Mouse (Mus musculus): ENCODE results near the gene Iqck. TPM values are rescaled to one million over a fixed set of nuclear protein-coding genes. Genes with fewer than 3 reads are reported as not detected.

Iqck gene
- polyA plus RNA-seq, 1 experiment, result 0.84 TPM

- Histone ChIP-seq H3K79me2 (ENCODE audit: control insufficient read depth, insufficient read depth) (no peaks in the 10 kb centered on the region), H3ac (ENCODE audit: control insufficient read depth, insufficient read length) (no peak overlapping the region), H3K4me2 (ENCODE audit: low read depth) (no peak overlapping the region), H3K4me3 (no peak overlapping the region), H3K27me3 (ENCODE audit: control insufficient read depth, insufficient read depth, insufficient read length) (no peaks in the 10 kb centered on the region), H3K36me3 (ENCODE audit: control insufficient read depth, insufficient read depth) (peaks cover 7% of the 10 kb centered on the region)
- TF ChIP-seq TCF12 (IDR thresholded peaks at IDR 0.05; ENCODE audit: insufficient read depth, poor library complexity, severe bottlenecking) (no peak), POLR2AphosphoS2 (IDR thresholded peaks at IDR 0.05; ENCODE audit: insufficient read length, low read depth) (no peak), MYOD1 (IDR thresholded peaks at IDR 0.05; ENCODE audit: control insufficient read depth in 1 of 3, insufficient read length in 2 of 3, low read depth in 2 of 3) (no peak), TCF3 (IDR thresholded peaks at IDR 0.05; ENCODE audit: insufficient read length, low read depth) (no peak), SRF (IDR thresholded peaks at IDR 0.05; ENCODE audit: control insufficient read depth, insufficient read length, low read depth) (no peak), MYOG (IDR thresholded peaks at IDR 0.05; ENCODE audit: control insufficient read depth in 1 of 3, insufficient read depth in 1 of 3, insufficient read length in 2 of 3, low read depth in 2 of 3) (no peak), REST (IDR thresholded peaks at IDR 0.05; ENCODE audit: insufficient read depth, insufficient read length) (no peak), POLR2A (IDR thresholded peaks at IDR 0.05; ENCODE audit: insufficient read length, low read depth) (no peak), E2F4 (IDR thresholded peaks at IDR 0.05; ENCODE audit: insufficient read depth) (no peak), MAX (IDR thresholded peaks at IDR 0.05; ENCODE audit: low read depth) (no peak), USF1 (IDR thresholded peaks at IDR 0.05; ENCODE audit: low read depth) (no peak), CEBPB (IDR thresholded peaks at IDR 0.05; ENCODE audit: insufficient read depth, poor library complexity, severe bottlenecking) (no peak)
These were observed 42.0 kb upstream of the Iqck start for GRCm38 (mm10) chr7:118813592-118813991.

DNA sequence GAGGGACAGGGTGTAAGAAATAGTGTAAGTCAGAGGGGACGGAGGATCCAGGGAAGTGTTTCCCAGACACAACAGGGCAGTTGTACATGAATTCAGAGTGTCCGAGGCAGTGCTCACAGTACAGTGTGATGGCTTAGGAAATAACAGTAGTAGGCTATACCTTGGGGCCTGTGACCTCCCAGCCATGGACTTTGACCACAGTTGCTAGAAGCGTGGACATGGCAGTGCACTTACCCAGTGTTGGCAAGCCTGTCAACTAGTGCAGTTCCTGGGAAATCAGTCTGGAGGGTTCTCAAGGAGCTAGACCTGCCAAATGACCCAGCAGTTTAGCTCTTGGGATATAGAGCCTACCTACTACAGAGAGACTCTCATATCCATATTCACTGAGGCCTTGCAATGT lies 39.3 kb upstream of the Iqck start:
- Histone ChIP-seq H3K4me3 (no peak overlapping the region), H3K36me3 (ENCODE audit: control insufficient read depth, insufficient read depth) (peaks cover 7% of the 10 kb centered on the region), H3K4me2 (ENCODE audit: low read depth) (no peak overlapping the region), H3K79me2 (ENCODE audit: control insufficient read depth, insufficient read depth) (no peaks in the 10 kb centered on the region), H3K27me3 (ENCODE audit: control insufficient read depth, insufficient read depth, insufficient read length) (no peaks in the 10 kb centered on the region), H3ac (ENCODE audit: control insufficient read depth, insufficient read length) (no peak overlapping the region)
- TF ChIP-seq POLR2A (IDR thresholded peaks at IDR 0.05; ENCODE audit: insufficient read length, low read depth), result no peak
- no peak for TF ChIP-seq TCF12 (IDR thresholded peaks at IDR 0.05; ENCODE audit: insufficient read depth, poor library complexity, severe bottlenecking)
- no peak for TF ChIP-seq MYOD1 (IDR thresholded peaks at IDR 0.05; ENCODE audit: control insufficient read depth in 1 of 3, insufficient read length in 2 of 3, low read depth in 2 of 3)
- TF ChIP-seq POLR2AphosphoS2 (IDR thresholded peaks at IDR 0.05; ENCODE audit: insufficient read length, low read depth), result no peak

DNA sequence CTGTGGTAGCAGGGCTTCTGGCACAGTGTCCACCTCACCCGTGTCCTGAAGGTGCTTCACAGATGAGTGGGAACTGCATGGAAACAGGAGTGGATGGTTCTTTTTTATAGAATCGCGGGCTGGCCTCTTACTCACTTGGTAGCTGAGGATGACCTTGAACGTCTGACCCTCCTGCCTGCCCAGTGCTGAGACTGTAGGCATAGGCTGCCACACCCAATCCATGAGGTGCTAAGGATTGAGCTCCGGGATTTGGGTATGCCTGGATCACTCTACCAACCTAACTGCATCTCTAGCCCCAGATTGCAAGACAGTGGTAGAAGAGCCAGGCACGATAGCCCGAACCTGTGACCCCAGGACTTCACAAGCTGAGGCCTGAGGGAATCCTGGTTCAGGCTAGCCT lies 37.8 kb upstream of the Iqck start:
- Histone ChIP-seq H3K4me2 (ENCODE audit: low read depth) (no peak overlapping the region), H3ac (ENCODE audit: control insufficient read depth, insufficient read length) (no peak overlapping the region), H3K79me2 (ENCODE audit: control insufficient read depth, insufficient read depth) (no peaks in the 10 kb centered on the region), H3K27me3 (ENCODE audit: control insufficient read depth, insufficient read depth, insufficient read length) (no peaks in the 10 kb centered on the region), H3K4me3 (no peak overlapping the region), H3K36me3 (ENCODE audit: control insufficient read depth, insufficient read depth) (peaks cover 7% of the 10 kb centered on the region)
- TF ChIP-seq CEBPB (IDR thresholded peaks at IDR 0.05; ENCODE audit: insufficient read depth, poor library complexity, severe bottlenecking) (no peak), REST (IDR thresholded peaks at IDR 0.05; ENCODE audit: insufficient read depth, insufficient read length) (no peak), SRF (IDR thresholded peaks at IDR 0.05; ENCODE audit: control insufficient read depth, insufficient read length, low read depth) (no peak), TCF12 (IDR thresholded peaks at IDR 0.05; ENCODE audit: insufficient read depth, poor library complexity, severe bottlenecking) (no peak), E2F4 (IDR thresholded peaks at IDR 0.05; ENCODE audit: insufficient read depth) (no peak), USF1 (IDR thresholded peaks at IDR 0.05; ENCODE audit: low read depth) (no peak), MYOG (IDR thresholded peaks at IDR 0.05; ENCODE audit: control insufficient read depth in 1 of 3, insufficient read depth in 1 of 3, insufficient read length in 2 of 3, low read depth in 2 of 3) (no peak), MAX (IDR thresholded peaks at IDR 0.05; ENCODE audit: low read depth) (no peak)

DNA sequence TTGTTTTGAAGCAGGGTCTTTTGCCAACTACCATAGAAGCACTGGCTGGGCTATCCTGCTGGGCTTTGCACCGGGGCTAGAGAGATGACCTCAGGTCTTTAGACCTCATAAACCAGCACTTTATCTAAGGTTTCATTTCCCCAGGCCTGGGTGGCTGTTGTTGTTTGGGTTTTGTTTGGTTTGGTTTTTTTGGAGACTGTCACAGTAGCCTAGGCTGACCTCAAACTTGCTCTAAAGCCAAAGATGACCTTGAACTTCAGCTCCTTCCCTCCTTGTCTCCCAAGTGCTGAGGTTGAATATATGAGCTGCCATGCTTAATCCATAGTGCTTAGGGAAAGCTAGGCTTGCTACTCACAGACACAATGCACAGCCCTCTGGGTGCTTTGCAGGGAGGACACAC lies 35.9 kb upstream of the Iqck start:
- TF ChIP-seq TCF12 (IDR thresholded peaks at IDR 0.05; ENCODE audit: insufficient read depth, poor library complexity, severe bottlenecking) (no peak), MYOD1 (IDR thresholded peaks at IDR 0.05; ENCODE audit: control insufficient read depth in 1 of 3, insufficient read length in 2 of 3, low read depth in 2 of 3) (no peak), CEBPB (IDR thresholded peaks at IDR 0.05; ENCODE audit: insufficient read depth, poor library complexity, severe bottlenecking) (no peak), MYOG (IDR thresholded peaks at IDR 0.05; ENCODE audit: control insufficient read depth in 1 of 3, insufficient read depth in 1 of 3, insufficient read length in 2 of 3, low read depth in 2 of 3) (no peak), USF1 (IDR thresholded peaks at IDR 0.05; ENCODE audit: low read depth) (no peak), SRF (IDR thresholded peaks at IDR 0.05; ENCODE audit: control insufficient read depth, insufficient read length, low read depth) (no peak), TCF3 (IDR thresholded peaks at IDR 0.05; ENCODE audit: insufficient read length, low read depth) (no peak), MAX (IDR thresholded peaks at IDR 0.05; ENCODE audit: low read depth) (no peak), POLR2A (IDR thresholded peaks at IDR 0.05; ENCODE audit: insufficient read length, low read depth) (no peak), REST (IDR thresholded peaks at IDR 0.05; ENCODE audit: insufficient read depth, insufficient read length) (no peak), POLR2AphosphoS2 (IDR thresholded peaks at IDR 0.05; ENCODE audit: insufficient read length, low read depth) (no peak), E2F4 (IDR thresholded peaks at IDR 0.05; ENCODE audit: insufficient read depth) (no peak)
- H3K4me3 ChIP-seq, result no peak overlapping the region
- H3ac ChIP-seq (ENCODE audit: control insufficient read depth, insufficient read length), result no peak overlapping the region
- no peak overlapping the region for H3K4me2 ChIP-seq (ENCODE audit: low read depth)
- H3K27me3 ChIP-seq (ENCODE audit: control insufficient read depth, insufficient read depth, insufficient read length), result no peaks in the 10 kb centered on the region
- no peaks in the 10 kb centered on the region for H3K79me2 ChIP-seq (ENCODE audit: control insufficient read depth, insufficient read depth)
- peaks cover 4% of the 10 kb centered on the region for H3K36me3 ChIP-seq (ENCODE audit: control insufficient read depth, insufficient read depth)

DNA sequence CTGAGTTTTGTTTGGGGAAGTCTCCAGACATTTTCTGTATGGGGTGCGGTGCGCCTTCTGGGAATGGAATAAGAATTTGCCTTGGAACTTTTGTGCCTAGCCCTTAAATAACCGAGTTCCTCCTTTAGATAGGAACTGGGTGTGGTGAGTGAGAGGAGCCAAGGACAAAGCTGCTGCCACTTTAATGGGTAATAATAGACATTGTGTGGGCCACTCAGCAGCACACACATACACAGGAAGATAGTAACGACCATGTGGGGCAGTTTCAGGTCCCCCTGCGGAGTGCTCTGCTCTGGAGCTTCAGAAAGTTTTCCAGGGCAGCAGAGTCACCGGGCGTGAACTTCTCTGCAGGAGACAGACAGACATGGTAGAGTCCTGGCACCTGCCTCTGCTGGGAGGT lies 34.2 kb upstream of the Iqck start:
- no peak overlapping the region for H3ac ChIP-seq (ENCODE audit: control insufficient read depth, insufficient read length)
- no peaks in the 10 kb centered on the region for H3K27me3 ChIP-seq (ENCODE audit: control insufficient read depth, insufficient read depth, insufficient read length)
- H3K36me3 ChIP-seq (ENCODE audit: control insufficient read depth, insufficient read depth), result peaks cover 5% of the 10 kb centered on the region
- TF ChIP-seq E2F4 (IDR thresholded peaks at IDR 0.05; ENCODE audit: insufficient read depth) (no peak), MYOG (IDR thresholded peaks at IDR 0.05; ENCODE audit: control insufficient read depth in 1 of 3, insufficient read depth in 1 of 3, insufficient read length in 2 of 3, low read depth in 2 of 3) (no peak)
- no peak overlapping the region for H3K4me2 ChIP-seq (ENCODE audit: low read depth)
- H3K79me2 ChIP-seq (ENCODE audit: control insufficient read depth, insufficient read depth), result no peaks in the 10 kb centered on the region
- no peak overlapping the region for H3K4me3 ChIP-seq

Measured in myocyte (in vitro differentiated cells).